Mouse (Mus musculus): Measurements from ENCODE around the gene Olfr1321. TPM values are rescaled to one million over a fixed set of nuclear protein-coding genes. Genes with fewer than 3 reads are reported as not detected.

Olfr1321 gene
- not detected in 2 replicates for polyA plus RNA-seq (2012; rRNA removed)

DNA sequence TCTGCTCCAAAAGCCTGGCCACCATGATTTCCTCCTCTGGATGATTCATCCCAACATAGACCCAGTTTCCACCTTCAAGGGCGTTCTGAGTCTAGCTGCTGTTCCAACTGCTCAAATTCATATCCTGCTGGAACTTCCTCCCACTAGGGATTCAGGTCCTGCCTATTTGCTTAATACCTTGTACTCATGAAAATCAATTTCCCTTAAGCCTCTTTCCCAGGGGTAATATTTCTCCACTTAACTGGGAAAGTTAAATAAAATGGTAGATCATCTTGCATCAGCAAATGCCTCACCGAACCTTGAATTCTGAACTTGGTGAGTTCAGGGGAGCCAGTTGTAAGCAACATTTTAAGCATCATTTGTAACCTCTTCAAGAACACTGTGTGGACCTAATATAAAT, at the start of gene Olfr1321:
Gene Olfr1321, minus strand, starts transcription at position 101 of the 400 bp plus-strand sequence.

Other genes with a start within 250 kb of the Olfr1321 start
- gene Olfr1320, start 62.7 kb downstream of the Olfr1321 start, polyA plus RNA-seq (2012; rRNA removed), result not detected in 2 replicates
- not detected in 2 replicates for gene Igsf1, start 62.7 kb upstream of the Olfr1321 start, polyA plus RNA-seq (2012; rRNA removed)
- not detected in 2 replicates for gene Olfr1322, start 156.4 kb upstream of the Olfr1321 start, polyA plus RNA-seq (2012; rRNA removed)